Mouse (Mus musculus) WW6 (cell line): ENCODE data around the gene Psma7.

Source experiments
- DNase-seq: peaks from one replicate; pipeline ENCODE4 v3.0.0-alpha.2; 2013; ENCODE audit warnings: low read depth, low spot score

The Psma7 gene

DNA sequence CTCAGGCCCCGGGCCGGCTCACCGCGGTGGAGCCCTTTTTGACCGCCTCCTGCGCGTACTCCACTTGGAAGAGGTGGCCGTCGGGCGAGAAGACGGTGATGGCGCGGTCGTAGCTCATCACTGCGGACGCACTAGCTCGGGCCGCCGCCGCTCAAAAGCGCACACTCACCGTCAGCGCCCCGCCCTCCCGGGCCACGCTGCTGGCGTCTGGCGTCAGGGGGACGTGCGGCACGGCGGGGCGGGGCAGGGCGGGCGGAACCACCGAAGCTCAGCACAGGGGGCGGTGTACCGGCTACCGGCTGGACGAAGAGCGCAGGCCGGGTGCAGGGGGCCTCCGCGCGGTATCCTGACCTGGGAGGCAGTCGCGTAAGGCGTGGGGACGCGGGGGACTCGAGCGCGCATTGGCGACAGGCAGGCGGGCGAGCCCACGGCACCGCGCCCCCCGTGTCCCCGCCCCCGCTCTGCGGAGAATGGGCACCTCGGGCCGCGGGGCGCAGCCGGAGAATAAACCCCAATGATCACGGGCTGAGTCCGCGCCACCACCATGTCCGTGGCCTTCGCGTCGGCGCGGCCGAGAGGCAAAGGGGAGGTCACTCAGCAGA lies at the start of gene Psma7, which contains the start of gene Ss18l1:
Gene Psma7 (minus strand): TSS at position 178 of the 602 bp plus-strand sequence.
Gene Ss18l1 (plus strand): TSS at position 254 of the 602 bp plus-strand sequence.
- peak; percentile 75 for DNase-seq

DNA sequence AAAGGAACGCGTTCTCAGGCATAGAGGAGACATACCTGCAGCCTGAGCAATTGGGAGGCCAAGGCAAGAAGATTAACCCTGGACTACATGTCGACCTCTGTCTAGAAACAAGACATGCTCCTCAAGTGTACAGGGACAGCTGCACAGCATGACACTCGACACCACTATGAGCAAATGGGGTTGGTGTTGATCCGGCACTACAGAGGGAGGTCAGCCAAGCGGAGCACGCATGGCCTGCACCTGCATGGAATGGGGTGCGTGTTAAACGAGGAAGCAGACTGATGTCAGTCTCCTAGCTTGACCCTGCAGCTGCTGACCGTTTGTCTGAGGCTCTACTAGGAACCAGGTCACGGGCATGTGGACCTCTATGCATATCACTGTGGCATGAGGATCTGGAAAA lies 48.1 kb upstream of the Psma7 start:
- no peak for DNase-seq

DNA sequence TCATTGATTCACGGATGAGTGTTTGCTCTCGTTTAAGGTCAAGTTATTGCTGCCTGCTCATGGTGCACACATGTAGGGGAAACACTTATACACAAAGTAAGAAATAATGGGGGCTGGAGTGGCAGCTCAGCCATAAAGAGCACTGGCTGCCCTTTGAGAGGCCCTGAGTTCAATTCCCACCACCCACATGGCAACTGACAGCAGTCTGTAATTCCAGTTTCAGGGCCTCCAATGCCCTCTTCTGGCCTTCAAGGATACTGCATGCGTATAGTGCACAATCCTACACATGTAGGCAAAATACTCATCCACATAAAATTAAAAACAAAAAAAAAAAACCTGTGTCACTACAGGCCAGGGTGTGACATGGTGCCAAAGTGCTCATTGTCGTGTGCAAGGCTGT lies 45.2 kb upstream of the Psma7 start:
- DNase-seq = no peak

DNA sequence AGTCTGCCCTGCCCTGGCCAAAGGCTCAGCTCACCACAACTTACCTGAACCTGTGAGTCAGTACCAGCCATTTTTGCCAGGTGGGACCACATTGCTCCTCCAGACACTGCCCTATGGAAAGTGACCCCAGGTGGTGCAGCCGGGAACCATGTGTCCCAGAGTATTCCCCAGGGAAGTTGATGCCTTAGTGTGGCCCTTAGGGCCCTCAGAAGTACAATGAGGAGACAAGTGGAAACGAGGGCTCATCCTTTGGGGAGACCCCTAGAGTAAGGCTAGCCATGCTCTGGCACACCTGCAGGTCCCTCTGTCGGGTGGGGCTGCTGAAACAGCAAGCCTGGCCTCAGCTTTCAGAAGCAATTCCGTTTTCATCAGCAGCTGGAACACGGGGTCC lies 44.4 kb upstream of the Psma7 start:
- no peak for DNase-seq

DNA sequence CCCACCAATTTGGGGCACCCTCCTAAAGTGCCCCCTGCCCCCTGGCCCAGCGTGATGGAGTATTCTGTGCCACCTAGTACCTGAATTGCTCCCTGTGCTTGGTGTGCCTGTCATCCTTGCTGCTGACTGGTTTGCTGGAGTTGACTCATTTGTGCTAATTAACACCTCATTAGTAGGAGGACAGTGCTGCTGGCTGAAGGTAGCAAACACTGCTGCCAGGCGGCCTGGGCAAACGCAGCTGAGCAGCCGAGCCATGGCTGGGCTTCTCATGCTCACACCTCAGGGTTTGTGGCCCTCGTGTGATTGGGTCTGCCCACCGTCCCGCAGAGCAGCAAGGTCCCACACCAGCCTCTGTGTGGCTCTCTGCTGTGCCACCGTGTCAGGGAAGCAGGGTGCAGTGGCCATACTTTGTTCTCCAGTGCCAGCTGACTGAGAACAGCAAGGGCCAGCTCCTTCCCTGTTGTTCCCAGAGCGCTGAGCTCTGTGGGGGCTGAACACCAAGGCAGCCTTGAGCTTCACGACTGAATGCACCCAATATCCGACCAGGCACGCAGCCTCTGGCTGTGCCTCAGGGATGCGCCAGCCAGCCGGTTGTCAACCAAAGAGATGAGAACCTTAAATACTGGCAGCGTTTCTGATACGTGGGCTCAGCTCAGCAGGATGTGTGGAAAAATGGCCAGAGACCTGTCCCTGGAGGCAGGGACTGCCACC lies 43.8 kb upstream of the Psma7 start:
- no peak for DNase-seq

DNA sequence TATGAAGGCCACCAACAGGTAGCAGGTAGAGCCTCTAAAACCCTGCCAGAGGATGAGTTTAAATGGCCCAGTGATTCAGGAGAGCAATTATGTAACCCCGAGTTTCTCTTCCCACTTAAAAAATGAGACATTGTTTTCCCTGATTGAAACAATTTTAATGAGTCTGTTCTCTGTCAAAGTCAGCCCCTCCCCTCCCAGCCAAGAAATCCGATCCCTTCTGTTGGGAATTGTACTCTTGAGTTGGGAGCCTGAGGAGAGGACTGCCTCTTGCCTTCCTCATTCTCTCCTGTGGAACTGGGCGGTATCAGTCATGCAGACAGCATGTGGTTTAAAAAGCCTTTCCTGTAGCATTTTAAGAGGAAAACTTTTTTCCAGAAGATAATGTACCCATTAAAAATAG lies 42.3 kb upstream of the Psma7 start:
- DNase-seq = no peak

DNA sequence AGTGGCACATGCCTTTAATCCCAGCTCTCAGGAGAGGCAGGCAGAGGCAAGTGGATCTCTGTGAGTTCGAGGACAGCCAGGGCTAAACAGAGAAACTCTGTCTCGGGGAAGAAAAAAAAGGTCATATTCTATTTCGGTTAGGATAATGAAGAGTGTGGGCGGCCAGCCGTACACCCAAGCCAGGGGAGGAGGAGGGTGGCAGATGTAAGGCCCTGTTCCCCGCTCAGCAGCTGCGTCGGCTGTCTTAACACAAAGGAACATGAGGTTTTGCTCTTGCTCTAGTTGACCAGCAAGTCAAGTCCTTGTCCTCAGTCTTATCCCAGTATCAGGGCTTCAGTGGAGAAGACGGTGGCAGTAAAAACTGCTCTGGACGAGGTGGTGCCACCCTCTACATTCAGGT lies 40.8 kb upstream of the Psma7 start:
- DNase-seq = no peak

DNA sequence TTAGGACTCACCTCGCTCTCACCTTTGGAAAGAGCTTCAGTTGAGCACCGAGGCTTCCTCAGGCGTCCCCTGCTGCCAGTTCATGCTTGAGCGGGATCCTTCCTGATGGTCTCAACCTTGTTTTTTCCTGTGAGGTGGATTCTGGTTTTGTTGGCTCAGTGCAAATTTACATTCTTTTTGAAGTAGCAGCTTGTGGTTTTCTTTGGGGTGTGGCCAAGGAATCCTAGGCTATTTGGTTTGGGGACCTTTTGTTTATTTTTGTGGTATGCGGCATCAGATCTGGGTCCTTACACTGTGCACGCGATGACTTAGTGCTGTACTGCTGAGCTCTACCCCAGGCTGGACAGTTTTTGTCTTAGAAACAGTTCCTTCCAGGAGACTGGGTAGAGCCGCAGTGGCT lies 38.4 kb upstream of the Psma7 start:
- DNase-seq = no peak

DNA sequence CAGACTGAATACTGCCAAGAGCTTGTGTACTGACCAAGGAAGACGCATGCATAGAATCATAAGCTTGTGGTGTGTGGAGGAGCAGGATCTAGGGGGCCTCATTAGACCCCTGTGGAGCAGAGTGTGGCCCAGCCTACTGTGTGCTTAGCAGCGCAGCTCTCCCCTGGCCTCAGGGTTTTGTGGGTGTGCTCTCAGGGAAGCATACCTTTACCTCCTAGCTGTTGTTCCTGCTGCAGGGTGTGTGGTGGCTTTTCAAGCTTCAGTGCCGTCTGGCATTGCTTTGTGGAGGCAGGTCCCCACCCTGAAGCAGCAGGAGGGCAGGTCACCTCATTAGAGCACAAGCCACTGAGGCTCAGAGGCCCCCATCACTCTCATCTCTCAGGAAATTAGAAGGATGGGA lies 35.4 kb upstream of the Psma7 start:
- DNase-seq = no peak

DNA sequence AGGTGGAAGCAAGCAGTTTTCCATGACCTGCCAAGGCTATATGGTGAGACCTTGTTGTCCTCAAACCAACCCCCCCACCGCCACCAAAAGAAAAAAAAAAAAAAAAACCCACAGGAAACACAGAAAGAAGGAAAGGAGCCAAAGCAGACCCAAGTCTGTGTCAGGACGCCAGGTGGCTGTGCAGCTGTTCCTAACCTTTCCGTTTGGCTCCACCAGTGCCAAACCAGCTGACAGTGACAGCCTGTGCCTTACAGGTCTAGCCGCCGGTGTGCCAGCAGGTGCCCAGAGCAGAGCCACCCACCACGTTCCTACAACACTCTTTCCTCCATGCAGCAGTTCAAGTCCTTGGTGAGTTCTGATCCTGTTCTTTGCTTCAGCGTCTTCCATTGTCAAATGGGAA lies 30.7 kb upstream of the Psma7 start:
- no peak for DNase-seq

DNA sequence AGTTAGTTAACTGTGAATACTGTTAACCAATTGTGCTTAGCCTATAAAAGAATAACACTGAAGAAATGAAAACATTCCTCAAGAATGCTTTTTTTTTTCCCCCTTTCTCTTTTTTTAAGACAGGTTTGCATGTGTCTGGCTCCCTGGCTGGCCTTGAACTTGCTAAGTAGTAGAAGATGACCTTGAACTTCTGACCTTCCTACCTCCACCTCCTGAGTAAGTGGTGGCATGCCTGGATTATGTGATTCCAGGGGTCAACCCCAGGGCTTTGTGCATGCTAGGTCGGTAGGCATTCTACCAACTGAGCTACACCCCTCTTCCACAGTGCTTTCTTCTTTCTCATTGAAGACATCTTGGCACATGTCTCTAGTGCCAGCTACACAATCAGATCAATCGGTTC lies 29.4 kb upstream of the Psma7 start:
- no peak for DNase-seq

DNA sequence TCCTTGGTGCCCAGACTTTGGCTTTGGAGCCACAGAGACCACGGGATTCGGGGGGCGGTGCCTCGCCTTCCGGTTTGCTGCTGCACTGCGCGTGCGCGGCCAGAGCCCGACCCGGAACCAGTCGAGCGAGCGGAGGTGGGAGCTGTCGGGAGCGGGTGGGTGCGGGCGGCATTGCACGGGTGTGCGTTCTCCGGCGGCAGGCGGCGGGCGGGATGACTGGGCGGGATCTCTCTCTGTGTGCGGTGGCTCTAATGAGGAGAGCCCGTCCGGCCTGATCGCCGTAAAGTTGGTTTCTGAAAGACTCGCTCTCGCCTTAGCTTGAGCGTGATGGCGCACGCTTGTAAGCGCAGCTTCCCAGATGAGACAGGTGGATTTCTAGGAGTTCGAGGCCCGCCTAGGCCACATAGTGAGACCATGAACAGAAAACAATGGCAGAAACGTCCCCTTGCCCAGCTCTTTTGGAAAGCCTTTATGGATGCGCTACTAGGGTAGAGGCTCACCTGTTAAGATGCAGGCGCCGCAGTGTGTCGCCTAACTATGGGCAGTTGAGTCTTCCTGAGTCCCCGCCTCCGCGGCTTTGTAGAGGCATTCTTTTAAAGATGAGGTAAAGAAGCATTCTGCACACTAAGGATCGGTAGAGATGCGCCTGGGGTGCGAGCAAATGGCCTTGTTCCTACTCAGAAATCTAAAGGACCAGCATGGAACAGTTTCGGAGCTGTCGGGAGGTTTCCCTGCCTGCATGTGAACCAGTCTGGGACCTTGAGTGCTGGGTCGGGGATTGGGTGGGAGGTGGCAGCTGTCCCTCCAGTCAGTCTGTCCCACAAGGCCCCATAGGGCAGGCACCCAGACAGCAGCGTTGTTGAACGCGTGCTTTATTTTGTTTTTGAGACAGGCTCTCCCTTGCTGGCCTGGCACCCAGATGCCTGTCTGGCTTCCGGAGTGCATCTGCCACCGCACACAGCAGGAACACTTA lies 28.5 kb upstream of the Psma7 start, which contains the start of gene Mtg2:
Gene Mtg2 (plus strand): TSS at position 108 of the 973 bp plus-strand sequence.
- DNase-seq = peak; percentile 68

DNA sequence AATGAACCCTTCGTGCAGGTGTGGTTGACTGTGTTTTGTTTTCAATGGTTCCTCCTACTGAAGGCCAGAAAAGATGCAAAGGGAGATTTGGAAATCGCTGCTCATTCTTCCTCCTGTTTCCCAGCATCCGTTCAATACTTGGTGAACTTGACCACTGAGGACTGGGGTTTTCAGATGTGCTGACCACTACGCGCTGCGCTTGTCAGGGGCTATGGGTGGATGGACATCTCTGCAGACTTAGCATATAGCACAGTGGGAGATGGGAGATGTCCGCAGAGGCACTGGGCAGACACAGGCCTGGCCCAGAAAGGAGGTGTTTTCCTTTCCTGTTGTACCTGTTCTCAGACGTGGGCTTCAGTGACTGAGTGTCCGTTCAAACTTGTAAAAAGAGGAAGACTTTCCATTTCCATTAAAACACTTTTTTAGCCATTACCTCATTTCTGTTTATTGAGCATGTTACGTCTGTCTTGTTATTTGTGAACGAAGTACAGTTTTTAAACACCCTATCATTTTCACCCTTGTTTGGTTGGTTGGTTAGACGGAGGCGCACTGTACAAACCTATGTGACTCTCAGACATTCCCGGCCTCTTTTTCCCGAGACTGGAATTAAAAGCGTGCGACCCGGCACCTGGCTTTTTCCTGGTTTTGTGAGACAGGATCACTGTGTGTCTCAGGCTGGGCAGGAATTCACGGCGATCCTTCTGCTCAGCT lies 27.7 kb upstream of the Psma7 start:
- no peak for DNase-seq

DNA sequence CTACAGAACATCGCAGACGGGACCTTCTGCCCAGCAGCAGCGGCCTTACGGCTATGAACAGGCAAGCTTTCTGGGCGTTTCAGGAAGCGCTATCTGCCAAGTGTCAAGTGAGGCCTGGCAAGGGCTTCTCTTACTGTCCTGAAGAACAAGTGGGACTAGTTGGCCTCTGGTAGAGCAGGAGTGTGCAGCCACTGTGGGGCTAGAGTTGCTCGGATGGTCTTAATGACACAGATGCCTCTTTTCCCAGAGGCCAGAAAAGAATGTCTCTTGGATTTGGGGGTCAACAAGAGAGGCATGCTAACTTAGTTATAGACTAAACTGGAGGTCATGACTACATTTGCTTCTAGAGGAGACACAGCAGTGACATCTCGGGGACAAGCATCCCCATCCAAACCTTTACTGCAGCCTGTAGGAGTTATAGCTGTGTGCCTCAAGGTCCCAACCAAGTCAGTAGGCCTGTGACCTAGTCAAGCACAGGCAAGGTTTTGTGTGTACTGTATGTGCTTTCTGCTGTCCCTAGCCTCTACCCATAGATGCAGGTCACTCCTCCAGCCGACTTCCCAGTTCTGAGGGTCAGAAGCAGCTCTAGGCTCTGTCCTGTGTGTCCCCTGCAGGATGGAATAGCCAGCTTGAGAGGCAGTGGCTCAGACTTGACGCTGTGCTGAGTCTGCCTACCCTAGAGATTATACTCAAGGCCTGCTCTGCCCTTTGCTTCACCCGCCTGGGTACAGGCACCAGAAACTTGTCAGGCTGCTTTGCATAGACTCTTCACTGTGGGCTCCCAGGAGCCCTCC lies 21.3 kb upstream of the Psma7 start:
- no peak for DNase-seq

DNA sequence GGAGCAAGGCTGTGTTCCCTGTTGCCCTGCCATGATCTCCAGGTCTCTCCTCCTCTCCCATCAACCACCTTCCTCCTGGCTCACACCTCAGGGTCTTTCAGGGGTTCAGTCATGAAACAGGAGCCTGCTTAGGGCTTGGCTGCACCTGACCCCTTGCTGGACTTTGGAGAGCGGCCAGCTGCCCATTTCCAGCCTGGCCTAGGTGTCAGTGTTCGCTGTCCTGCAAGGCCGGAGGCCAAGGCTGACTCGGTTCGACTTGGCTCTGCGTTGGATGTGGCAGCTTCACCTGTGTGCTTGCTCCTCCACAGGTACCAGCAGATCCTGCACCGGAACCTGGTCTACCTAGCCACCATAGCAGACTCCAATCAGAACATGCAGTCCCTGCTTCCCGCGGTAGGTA lies 10.8 kb upstream of the Psma7 start:
- DNase-seq = no peak

DNA sequence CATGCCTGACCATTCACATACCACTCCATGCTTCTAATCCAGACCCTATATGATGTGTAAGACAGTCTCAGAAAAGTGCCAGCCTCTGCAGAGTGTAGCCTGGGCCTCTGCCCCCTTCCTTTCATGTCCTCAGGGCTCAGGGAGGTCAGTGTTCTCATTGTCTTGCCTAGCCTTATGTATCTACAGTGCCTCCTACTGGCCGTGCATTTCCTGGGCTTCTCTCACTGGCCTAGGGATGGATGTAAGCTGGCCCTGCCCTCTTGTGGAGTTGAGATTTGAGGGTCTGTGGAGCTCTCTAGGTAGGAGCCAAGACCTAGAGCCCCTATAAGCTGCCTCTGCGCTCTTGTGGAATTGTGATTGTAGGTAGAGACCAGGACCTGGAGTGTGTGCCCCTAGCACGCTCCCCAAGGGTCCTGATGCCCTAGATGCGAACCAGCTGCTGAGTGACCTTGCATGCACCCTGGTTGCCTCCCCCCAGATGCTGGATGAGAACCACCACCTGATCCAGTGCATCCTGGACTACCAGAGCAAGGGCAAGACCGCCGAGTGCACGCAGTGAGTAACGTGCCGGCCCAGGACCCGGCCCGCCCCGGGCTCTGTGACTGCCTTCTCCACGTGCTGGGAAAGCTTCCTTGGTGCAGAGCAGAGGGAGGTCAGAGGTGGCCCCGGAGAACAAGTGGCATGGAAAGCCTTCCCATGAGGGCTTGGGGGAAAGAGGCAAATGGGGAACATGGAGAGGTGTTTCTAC lies 9.9 kb upstream of the Psma7 start:
- no peak for DNase-seq

DNA sequence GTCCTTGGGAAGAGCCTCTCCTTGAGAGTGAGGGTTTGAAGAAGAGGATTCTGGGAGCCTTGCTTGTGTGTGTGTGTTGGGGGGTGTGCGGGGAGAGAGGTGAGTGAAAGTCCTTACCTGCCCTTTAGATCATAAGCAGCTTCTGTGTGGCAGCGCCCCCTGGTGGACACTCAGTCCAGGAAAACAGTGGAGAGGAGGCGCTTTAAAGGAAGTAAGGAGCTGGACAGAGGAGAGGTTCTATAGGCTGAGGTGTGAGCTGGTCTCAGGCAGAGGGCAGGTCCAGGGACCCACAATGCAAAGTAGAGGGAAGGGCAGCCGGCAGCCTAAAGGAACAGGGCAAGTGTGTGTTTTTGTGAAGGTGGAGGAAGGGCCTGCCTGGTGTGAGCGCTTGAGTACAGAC lies 8.8 kb upstream of the Psma7 start:
- DNase-seq = no peak

DNA sequence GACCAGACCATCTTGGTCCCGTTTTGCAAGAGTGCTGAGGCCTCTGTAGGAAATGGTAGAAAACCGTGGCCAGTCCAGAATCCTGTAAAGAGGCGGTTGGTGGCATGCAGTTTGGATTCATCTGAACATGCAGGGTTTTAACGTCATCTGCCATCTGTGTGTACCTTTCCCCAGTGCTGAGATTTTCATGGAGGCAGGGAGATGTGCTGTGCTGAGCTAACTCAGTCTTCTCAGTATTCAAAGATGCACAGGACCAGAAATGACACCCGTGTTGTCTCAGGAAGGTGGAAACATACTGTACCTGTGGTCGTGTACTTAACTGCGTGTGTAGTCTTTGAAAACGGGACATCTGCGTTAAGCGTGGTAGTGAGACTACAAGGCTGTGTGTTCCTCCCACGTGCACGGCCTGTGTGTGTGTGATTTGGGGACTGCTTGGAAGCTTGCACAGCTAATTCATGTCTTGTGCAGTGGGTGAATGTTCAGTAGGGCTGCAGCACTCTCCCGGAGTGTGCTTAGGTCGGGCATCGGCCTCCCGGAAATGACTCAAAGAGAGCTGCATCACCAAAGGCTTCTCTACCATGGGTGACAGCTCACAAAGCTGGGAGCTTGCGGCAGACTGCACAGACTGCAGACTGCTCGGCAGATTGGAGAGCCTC lies 5.9 kb upstream of the Psma7 start:
- no peak for DNase-seq

DNA sequence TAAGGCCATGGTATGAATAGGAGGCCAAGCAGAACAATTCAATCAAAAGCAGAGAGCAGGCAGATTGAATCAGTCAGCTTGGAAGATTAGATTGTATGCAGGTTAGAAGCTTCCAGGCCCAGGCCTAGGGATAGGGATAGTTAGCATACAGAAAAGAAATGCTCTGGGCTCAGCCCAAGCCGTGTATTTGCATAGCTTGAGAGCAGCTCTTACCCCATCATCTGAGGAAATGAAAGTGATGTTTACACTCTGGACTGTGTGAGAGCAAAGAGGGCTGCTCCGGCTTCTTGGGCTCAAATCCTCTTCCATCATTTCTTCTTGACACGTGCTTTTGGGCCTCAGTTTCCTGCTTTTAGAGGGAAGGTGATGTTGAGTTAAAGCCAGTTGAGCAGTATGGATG lies 5.3 kb upstream of the Psma7 start:
- DNase-seq = no peak

DNA sequence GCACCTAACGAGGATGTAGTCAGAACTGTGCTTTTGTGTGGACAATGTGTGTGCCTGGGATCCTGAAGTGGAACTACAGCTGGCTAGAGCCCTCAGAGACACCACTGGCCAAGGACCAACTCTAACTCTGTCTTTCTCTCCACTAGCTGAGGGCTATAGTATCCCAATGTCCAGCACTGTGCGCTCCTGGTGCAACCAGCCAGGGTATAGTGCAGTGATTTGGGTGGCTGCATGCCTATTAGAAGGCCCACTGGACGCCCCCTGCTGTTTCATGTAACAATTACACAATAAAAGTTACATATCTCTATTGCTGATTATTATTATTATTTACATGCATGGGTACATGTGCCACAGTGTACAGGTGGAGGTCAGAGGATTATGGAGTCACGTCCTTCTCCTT lies 3.0 kb upstream of the Psma7 start:
- no peak for DNase-seq
